Mouse (Mus musculus) cerebellum, postnatal 25 days (tissue): Measurements from ENCODE around the gene Btnl2.

Experiments used
- DNase-seq, 2 experiments: peaks; one replicate each; pipeline ENCODE4 v3.0.0; 2021; ENCODE audit warnings: mixed read lengths in 2 of 2

Gene Btnl2

DNA sequence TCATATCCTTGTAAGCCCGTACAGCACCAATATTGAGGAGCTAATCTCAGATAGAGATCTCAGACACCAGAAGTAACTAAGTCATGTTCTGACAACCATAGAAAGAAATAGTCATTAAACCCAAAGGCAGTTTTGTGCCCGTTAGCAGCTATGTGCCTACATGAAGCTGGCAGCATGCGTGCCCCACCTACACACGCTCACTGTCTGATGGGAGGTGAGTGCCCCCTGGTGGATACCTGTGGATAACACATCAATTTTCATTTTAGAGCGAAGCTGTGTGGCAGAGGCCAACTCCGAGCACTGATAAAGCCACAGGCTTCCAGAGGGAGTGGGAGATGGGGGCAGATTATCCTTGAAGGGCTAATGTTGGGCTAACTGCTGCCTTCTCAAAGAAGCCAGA lies 56.5 kb downstream of the Btnl2 start:
- peak; percentile 74 to 83 for DNase-seq
